Mouse (Mus musculus): ENCODE results near the gene 1110051M20Rik. TPM values are rescaled to one million over a fixed set of nuclear protein-coding genes. Genes with fewer than 3 reads are reported as not detected.
"Not testable (repeated sequence)": the region's sequence is repeated elsewhere in the genome, so short reads cannot be mapped to it uniquely, and the experiment has no call there.

The 1110051M20Rik gene
- polyA plus RNA-seq (2012; rRNA removed) = 103 and 106 TPM in 2 replicates

DNA sequence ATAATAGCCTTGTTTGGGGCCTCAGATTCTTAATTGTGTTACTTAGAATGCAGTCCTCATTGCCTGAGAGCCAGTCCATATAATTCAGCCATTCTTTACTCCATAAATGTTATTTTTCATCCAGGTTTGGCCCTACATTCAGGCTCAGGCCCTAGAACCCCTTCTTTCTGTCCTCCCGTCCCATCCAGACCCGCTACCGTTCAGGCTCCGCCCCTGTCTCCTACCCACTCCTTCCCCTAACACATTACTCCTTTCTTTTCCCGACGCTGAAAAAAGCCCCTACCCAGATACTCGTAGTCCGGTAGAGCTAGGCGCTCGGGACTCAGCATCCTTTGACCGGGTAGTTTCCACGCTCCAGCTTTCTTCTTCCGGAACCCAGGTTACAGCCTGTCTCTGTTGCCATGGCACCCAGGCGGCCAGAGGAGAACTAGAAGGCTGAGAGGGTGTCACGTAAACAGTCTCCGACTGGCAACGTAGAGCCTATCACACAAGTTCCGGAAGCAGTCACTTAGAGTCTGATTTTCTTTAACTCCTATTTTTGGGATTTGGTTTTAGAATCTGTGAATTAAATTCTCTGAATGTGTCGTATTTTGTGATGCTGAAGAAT lies at the start of gene 1110051M20Rik:
1110051M20Rik (minus strand) TSS at position 419 of the 607 bp plus-strand sequence.
- Histone ChIP-seq H3K27ac (ENCODE audit: insufficient read depth, low read length) (no peak within 1 kb of the TSS), H3K4me1 (ENCODE audit: control insufficient read depth, insufficient read depth, low read length) (no peaks in the 10 kb centered on the region), H3K4me3 (replicated peaks; ENCODE audit: insufficient read depth, low read depth, low read length) (peak within 1 kb of the TSS; percentile 89), H3K27me3 (ENCODE audit: control insufficient read depth, insufficient read depth, low read length) (no peaks in the 10 kb centered on the region)
- DNase-seq = peak; percentile 88 to 92
- under 1% methylated on average over 19 of the region's 19 CpGs for WGBS
- no peak for TF ChIP-seq CTCF (IDR thresholded peaks at IDR 0.05; ENCODE audit: borderline replicate concordance, insufficient read depth, low read depth, low read length)
- peak; percentile 32; the same call in 1 of the 2 replicates for TF ChIP-seq POLR2A (IDR thresholded peaks at IDR 0.05; ENCODE audit: borderline replicate concordance, insufficient read depth, low read length)

DNA sequence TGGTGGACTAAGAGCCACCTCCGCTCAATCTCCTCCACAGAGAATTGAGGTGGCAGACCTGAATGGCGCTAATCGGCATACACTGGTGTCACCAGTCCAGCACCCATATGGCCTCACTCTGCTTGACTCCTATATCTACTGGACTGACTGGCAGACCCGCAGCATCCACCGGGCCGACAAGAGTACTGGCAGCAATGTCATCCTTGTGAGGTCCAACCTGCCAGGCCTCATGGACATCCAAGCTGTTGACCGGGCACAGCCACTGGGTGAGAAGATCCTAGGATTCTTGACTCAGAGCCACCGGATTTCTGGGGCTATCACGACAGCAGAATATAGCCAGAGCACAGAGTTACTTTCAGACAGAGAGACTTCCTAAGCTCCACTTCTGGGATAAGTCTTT lies 49.5 kb upstream of the 1110051M20Rik start:
- DNase-seq = peak; percentile 82 to 90
- peaks cover 32% of the 10 kb centered on the region for H3K4me1 ChIP-seq (ENCODE audit: control insufficient read depth, insufficient read depth, low read length)
- TF ChIP-seq POLR2A (IDR thresholded peaks at IDR 0.05; ENCODE audit: borderline replicate concordance, insufficient read depth, low read length) (no peak), CTCF (IDR thresholded peaks at IDR 0.05; ENCODE audit: borderline replicate concordance, insufficient read depth, low read depth, low read length) (no peak)
- no peaks in the 10 kb centered on the region for H3K27me3 ChIP-seq (ENCODE audit: control insufficient read depth, insufficient read depth, low read length)
- H3K27ac ChIP-seq (ENCODE audit: insufficient read depth, low read length) = peak overlapping the region; percentile 76
- WGBS = 11% methylated on average over 9 of the region's 9 CpGs
- H3K4me3 ChIP-seq (replicated peaks; ENCODE audit: insufficient read depth, low read depth, low read length) = no peak overlapping the region

DNA sequence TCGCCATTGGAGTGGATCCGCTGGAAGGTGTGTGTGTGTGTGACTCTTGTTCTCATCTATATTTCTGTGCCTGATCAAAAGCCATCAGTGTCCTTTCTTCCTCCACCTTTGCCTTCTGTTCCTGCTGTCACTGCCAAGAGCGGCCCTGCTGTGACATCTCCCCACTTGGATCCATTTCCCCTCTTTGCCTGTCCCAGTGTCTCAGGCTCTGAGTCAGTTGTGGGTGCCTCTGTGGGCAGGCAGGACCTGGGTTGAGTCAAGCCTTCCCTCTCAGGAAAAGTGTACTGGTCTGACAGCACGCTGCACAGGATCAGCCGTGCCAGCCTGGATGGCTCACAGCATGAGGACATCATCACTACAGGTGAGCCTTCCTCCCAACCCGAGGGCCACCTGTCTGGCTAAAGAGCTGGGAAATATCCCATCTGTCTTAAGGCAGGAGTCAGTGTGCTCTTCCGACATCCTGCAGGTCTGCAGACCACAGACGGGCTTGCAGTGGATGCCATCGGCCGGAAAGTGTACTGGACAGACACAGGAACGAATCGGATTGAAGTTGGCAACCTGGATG lies 47.6 kb upstream of the 1110051M20Rik start:
- Histone ChIP-seq H3K27me3 (ENCODE audit: control insufficient read depth, insufficient read depth, low read length) (no peaks in the 10 kb centered on the region), H3K4me3 (replicated peaks; ENCODE audit: insufficient read depth, low read depth, low read length) (no peak overlapping the region), H3K27ac (ENCODE audit: insufficient read depth, low read length) (peak overlapping the region; percentile 89), H3K4me1 (ENCODE audit: control insufficient read depth, insufficient read depth, low read length) (peaks cover 32% of the 10 kb centered on the region)
- TF ChIP-seq POLR2A (IDR thresholded peaks at IDR 0.05; ENCODE audit: borderline replicate concordance, insufficient read depth, low read length) = 0 out of 2 replicates have a peak, but pooled peaks have one; percentile 30
- no peak for TF ChIP-seq CTCF (IDR thresholded peaks at IDR 0.05; ENCODE audit: borderline replicate concordance, insufficient read depth, low read depth, low read length)
- DNase-seq = peak; percentile 90 to 96
- 10% methylated on average over 12 of the region's 12 CpGs for WGBS

DNA sequence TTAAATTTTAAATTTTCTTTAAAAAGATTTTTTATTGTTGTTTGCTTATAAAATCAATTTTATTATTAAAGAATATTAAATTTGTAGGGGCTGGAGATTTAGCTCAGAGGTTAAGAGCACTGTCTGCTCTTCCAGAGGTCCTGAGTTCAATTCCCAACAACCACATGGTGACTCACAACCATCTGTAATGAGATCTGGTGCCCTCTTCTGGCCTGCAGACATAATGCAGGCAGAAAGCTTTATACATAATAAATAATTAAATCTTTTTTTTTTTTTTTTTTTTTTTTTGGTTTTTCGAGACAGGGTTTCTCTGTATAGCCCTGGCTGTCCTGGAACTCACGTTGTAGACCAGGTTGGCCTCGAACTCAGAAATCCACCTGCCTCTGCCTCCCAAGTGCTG lies 42.8 kb upstream of the 1110051M20Rik start:
- H3K27me3 ChIP-seq (ENCODE audit: control insufficient read depth, insufficient read depth, low read length); H3K27ac ChIP-seq (ENCODE audit: insufficient read depth, low read length); H3K4me3 ChIP-seq (replicated peaks; ENCODE audit: insufficient read depth, low read depth, low read length); DNase-seq; H3K4me1 ChIP-seq (ENCODE audit: control insufficient read depth, insufficient read depth, low read length): not testable (repeated sequence)
- 45% methylated on average over 3 of the region's 3 CpGs for WGBS
- TF ChIP-seq CTCF (IDR thresholded peaks at IDR 0.05; ENCODE audit: borderline replicate concordance, insufficient read depth, low read depth, low read length) = peak; percentile 12; the same call in 1 of the 2 replicates

DNA sequence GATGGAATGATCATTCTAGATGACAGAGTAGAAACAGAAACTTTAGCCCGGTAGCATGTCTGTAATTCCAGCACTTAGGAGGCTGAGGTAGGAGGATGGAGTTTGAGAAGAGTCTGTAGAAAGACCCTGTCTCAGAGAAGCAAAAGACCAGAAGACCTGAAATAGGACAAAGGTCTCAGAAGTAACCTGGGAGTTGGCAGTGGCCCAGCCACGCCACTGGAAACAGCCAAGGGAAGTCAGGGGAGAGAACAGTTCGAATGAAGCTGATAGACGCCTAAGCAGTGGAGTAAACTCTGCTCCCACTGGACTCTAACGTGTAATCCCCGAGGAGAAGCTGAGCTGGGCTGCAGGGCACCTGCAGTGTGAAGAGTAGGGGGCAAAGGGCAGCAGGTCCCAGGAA lies 40.8 kb upstream of the 1110051M20Rik start:
- WGBS = 75% methylated on average over 6 of the region's 6 CpGs
- Histone ChIP-seq H3K4me1 (ENCODE audit: control insufficient read depth, insufficient read depth, low read length) (peaks cover 3% of the 10 kb centered on the region), H3K27ac (ENCODE audit: insufficient read depth, low read length) (no peak overlapping the region), H3K4me3 (replicated peaks; ENCODE audit: insufficient read depth, low read depth, low read length) (no peak overlapping the region), H3K27me3 (ENCODE audit: control insufficient read depth, insufficient read depth, low read length) (no peaks in the 10 kb centered on the region)
- TF ChIP-seq POLR2A (IDR thresholded peaks at IDR 0.05; ENCODE audit: borderline replicate concordance, insufficient read depth, low read length) = no peak
- no peak for DNase-seq

DNA sequence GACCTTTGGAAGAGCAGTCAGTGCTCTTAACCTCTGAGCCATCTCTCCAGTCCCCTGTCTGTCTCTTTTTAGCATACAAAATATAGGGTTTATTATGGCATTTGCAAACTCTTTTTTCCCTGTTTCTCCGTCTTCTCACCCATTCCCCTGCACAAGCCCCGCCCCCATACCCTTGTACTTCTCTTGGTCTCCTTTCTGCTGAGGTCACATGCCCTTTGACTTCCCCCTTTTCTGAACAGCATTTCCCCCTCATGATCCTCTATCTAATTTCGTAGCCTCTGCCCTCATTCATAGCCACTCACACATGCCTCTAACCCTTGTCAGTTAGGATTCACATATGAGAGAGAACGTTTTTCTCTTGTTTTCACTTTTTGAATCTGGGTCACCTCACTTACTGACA lies 40.2 kb upstream of the 1110051M20Rik start:
- 93% methylated on average over 4 of the region's 4 CpGs for WGBS
- H3K4me1 ChIP-seq (ENCODE audit: control insufficient read depth, insufficient read depth, low read length) = peaks cover 5% of the 10 kb centered on the region
- H3K27ac ChIP-seq (ENCODE audit: insufficient read depth, low read length) = no peak overlapping the region
- H3K27me3 ChIP-seq (ENCODE audit: control insufficient read depth, insufficient read depth, low read length) = no peaks in the 10 kb centered on the region
- DNase-seq = no peak
- H3K4me3 ChIP-seq (replicated peaks; ENCODE audit: insufficient read depth, low read depth, low read length) = no peak overlapping the region
- no peak for TF ChIP-seq CTCF (IDR thresholded peaks at IDR 0.05; ENCODE audit: borderline replicate concordance, insufficient read depth, low read depth, low read length)
- TF ChIP-seq POLR2A (IDR thresholded peaks at IDR 0.05; ENCODE audit: borderline replicate concordance, insufficient read depth, low read length) = no peak

DNA sequence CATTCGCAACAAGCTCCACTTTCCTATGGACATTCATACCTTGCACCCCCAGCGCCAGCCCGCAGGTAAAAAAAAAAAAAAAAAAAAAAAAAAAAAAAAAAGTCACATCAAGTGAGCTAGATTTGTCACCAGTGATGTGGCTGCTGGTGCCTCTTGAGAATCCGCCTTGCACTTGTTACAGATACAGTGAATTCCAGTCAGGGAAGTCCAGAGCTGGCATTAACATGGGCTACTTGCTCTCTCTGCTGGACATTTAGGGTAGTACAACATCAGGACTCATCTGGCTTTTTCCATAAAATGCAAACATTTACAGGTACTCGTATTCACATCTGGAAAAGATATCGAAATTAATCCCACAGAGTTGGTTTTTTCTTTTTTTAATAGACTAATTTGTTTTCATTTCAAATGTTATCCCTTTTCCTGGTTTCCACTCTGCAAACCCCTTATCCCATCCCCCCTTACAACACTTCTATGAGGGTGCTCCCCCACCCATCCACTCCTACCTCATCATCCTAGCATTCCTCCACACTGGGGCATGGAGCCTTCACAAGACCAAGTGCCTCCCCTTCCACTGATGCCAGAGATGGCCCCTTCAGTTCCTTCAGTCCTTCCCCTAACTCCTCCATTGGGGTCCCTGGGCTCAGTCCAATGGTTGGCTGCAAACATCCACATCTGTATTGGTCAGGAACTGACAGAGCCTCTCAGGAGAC lies 36.5 kb upstream of the 1110051M20Rik start:
- Histone ChIP-seq H3K4me3 (replicated peaks; ENCODE audit: insufficient read depth, low read depth, low read length) (no peak overlapping the region), H3K27ac (ENCODE audit: insufficient read depth, low read length) (no peak overlapping the region), H3K27me3 (ENCODE audit: control insufficient read depth, insufficient read depth, low read length) (no peaks in the 10 kb centered on the region), H3K4me1 (ENCODE audit: control insufficient read depth, insufficient read depth, low read length) (peaks cover 12% of the 10 kb centered on the region)
- WGBS = 25% methylated on average over 6 of the region's 6 CpGs
- peak; percentile 62 to 80 for DNase-seq
- peak; percentile 64 for TF ChIP-seq CTCF (IDR thresholded peaks at IDR 0.05; ENCODE audit: borderline replicate concordance, insufficient read depth, low read depth, low read length)
- TF ChIP-seq POLR2A (IDR thresholded peaks at IDR 0.05; ENCODE audit: borderline replicate concordance, insufficient read depth, low read length) = no peak

DNA sequence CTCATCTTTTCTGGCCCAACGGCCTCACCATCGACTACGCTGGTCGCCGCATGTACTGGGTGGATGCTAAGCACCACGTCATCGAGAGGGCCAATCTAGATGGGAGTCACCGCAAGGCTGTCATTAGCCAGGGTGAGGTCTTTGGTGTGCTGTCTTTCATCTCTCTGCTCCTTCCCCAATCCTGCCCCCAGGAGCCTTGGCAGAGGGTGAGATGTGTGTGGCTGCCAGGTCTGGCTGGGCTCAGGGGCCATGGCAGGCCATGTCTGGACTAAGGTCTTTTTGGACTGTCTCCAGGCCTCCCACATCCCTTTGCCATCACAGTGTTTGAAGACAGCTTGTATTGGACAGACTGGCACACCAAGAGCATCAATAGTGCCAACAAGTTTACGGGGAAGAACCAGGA lies 35.9 kb upstream of the 1110051M20Rik start:
- Histone ChIP-seq H3K27me3 (ENCODE audit: control insufficient read depth, insufficient read depth, low read length) (no peaks in the 10 kb centered on the region), H3K4me3 (replicated peaks; ENCODE audit: insufficient read depth, low read depth, low read length) (no peak overlapping the region), H3K4me1 (ENCODE audit: control insufficient read depth, insufficient read depth, low read length) (peaks cover 12% of the 10 kb centered on the region), H3K27ac (ENCODE audit: insufficient read depth, low read length) (no peak overlapping the region)
- peak; percentile 60 to 72 for DNase-seq
- 33% methylated on average over 9 of the region's 9 CpGs for WGBS
- TF ChIP-seq CTCF (IDR thresholded peaks at IDR 0.05; ENCODE audit: borderline replicate concordance, insufficient read depth, low read depth, low read length) = no peak
- TF ChIP-seq POLR2A (IDR thresholded peaks at IDR 0.05; ENCODE audit: borderline replicate concordance, insufficient read depth, low read length) = no peak

Data from cerebellum, adult 2 months (tissue).